Mouse (Mus musculus) kidney, adult 11 months (tissue): ENCODE measurements around the gene Ikzf4.

Source experiments
- DNase-seq: peaks from one replicate; pipeline ENCODE4 v3.0.0; 2022

Ikzf4 gene

DNA sequence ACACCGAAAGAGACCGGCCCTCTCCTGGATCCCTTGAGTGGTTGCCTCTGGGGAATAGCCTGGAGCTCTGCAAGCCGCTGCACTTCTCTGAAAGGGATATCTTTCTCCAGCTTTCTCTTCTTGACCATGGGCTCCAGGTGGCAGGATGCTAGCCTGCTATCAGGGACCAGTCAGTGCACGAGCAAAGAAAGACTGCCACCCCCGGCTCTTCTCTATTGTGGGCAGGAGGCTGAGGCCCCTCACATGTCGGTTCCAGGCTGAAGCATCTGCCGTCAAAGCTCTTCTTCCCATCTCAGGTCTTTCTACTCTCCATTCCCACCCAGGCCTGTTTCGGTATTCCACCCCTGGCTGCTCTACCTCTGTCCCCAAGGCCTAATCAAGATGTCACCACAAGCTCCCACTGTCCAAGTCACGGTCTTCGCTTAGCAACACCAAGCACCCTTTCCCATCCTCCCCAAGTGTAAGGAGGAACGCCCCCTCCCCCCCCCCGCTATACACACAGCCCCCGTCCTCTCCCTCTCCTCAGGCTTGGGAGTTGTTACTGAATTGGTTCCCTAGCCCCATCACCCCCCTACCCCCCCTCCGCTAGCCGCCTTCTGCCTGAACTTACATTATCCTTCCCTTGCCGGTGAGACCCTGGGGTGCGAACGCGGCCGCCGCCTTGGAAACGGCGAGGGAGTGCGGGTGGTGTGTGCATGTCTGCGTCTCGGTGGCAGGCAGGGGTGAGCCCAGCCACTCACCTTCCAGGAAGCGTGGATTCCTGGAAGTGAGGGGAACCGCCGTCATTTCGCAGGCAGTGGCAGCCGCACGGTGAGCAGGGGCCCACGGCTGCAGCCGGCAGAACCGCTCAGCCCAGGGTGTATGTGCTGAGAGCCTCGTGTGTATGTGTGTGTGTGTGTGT lies at the start of gene Ikzf4:
Ikzf4 (minus strand) TSS at position 881 of the 901 bp plus-strand sequence.
- no peak for DNase-seq

GRCm38 (mm10) chr10:128695411-128695991 lies 49.7 kb upstream of the Ikzf4 start:
- DNase-seq: no peak

GRCm38 (mm10) chr10:128674469-128675008 lies 28.7 kb upstream of the Ikzf4 start:
- no peak for DNase-seq

DNA sequence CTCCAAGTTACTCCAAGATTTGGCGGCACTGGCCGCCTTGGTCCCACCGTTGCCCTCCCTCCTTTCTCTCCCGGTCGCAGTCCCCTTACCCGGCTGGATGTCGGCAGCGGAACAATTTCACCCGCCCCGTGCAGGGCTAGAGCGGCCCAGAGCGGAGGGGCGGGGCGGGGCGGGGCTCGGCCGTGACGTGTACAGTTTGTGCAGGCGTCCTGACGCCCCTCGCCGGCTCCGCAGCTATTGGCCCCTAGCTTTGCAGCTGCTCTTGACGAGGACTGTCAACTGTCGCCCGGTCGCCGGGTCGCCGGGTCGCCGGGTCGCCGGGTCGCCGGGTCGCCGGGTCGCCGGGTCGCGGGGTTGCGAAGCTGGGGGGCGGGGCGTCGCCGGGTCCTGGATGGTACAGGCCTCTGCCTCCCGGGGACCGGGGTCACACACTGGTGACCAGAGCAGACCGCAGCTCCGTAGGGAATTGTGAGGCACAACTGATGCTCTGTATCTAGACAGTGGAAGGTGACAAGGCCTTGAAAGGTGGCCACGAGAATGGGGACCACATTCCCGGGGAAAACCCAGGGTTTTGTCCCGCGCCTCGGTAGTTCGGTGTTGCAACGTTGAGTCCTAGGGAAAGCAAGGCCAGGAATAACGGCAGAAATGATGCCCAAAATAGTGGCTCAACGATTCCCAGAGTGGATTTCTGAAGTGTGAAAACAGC lies 28.1 kb upstream of the Ikzf4 start, which contains the start of gene Suox:
Suox (minus strand) TSS at position 311 of the 706 bp plus-strand sequence.
- peak; percentile 83 for DNase-seq

GRCm38 (mm10) chr10:128671148-128671547 lies 25.4 kb upstream of the Ikzf4 start:
- DNase-seq: no peak

GRCm38 (mm10) chr10:128668790-128669672 lies 23.2 kb upstream of the Ikzf4 start:
- DNase-seq: peak; percentile 77

GRCm38 (mm10) chr10:128665806-128666205 lies 20.0 kb upstream of the Ikzf4 start:
- no peak for DNase-seq

- DNase-seq: no peak
Measured at GRCm38 (mm10) chr10:128665307-128665706, 19.5 kb upstream of the Ikzf4 start.

- DNase-seq: no peak
Measured at GRCm38 (mm10) chr10:128664808-128665207, 19.0 kb upstream of the Ikzf4 start.

- no peak for DNase-seq
Measured at GRCm38 (mm10) chr10:128663441-128664220, 17.8 kb upstream of the Ikzf4 start.

DNA sequence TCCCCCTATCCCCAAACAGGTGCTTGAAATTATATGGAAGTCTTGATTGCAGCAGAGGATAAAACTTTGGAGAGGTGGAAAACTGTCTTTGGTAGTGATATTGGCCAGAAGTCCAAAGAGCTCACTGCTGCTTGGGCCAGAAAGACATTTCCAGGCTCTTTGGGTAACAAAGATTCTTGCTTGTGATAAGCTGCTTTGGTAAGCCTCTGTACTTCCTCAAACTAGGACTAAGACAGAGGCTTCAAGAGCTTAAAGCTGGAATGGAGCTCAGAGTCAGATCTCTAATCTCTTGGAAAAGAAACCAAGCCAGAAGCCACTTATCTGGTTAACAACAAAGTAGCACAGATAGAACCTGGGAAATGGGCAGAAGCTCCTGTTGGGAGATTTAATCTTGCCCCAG lies 16.7 kb upstream of the Ikzf4 start:
- no peak for DNase-seq

DNA sequence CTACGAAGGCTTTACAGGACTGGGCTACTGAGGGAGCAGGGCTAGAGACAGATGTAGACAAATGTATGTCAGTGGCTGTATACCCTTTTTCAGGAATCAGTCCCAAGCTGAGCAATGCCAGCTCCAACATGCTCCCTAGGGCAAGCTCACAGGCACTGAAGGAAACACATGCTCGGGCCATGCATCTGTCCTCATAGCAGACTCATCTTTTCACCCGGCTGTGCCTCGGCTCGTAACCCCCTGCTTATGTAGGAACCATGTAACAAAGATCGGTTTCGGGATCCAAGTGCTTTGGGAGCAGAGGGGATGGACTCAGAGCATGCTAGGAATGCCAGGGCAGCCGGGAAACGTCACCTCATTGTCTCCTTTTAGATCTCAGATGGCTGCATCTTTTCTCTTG lies 13.7 kb upstream of the Ikzf4 start:
- DNase-seq: no peak

DNA sequence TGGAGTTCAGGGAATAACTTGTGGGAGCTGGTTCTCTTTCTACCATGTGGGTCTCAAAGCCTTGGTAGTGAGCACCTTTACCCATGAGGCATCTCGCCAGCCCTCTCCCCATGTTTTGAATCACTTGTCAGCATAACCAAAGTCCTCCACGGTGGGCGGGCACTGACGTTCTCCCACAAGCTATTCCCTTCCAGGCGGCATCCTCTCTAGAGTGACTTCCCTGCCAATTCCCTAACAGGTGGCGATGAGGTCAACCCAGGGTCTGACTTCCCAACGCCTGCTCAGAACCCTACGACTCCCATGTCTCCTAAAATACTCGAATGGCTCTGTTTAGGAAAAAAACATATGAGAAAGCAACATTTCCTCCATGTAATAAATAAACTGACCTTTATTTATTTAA lies 12.1 kb upstream of the Ikzf4 start:
- peak; percentile 46 for DNase-seq

DNA sequence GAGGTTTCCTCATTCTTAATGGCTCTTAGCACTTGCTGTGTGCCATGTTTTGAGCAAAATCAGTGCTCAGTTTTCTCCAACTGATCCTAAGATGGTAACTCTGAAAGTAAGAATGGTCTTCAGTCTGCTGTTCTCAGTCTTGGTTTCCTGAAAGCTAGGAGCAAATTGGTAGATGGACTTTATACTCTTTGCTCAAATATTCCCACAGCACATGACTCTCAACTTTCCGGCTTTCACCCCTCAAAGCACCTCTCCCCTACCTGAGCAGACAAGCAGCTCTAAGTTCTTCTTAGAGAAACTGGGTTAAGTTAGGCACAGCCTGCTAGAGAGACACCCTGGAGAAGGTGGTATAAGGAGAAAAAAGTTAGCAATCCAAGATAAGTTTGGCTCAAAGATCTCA lies 10.9 kb upstream of the Ikzf4 start:
- DNase-seq: peak; percentile 27

DNA sequence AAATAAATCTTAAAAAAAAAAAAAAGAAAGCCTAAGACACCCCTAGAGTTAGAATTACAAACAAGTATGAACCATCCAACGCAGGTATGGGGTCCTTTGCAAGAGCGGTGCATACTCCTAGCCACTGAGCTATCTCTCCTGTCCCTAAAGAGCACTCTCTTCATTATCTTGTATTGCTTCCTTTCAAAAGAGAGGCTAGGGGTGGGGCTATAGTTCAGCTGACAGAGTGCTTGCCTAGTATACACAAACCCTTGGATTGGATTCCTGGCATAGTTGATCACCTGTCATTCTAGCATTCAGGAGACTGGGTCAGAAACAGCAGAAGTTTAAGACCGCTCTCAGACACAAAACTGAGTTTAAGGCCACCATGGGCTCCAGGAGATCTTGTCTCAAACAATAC lies 9.5 kb upstream of the Ikzf4 start:
- no peak for DNase-seq

DNA sequence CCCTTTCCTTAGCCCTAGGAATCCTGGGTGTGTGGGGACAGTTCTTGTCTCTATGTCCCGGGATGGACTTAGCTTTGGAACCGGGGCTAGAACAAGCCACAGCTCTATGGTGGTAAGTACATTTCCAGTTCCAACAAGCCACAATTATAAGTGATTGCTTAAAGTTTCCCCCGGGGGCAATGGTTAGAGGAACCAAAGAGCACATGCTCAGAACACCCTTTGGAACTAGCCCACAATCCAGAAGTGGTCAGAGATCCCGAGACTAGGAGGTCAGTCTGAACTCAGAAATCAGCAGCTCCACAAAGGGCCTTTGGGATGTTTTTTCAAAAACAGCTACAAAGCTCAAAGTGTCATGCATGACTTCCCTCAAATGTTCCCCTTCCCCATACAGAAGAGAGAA lies 8.1 kb upstream of the Ikzf4 start:
- DNase-seq: peak; percentile 76

GRCm38 (mm10) chr10:128646139-128647089 lies 623 bp upstream of the Ikzf4 start:
- DNase-seq: peak; percentile 44

DNA sequence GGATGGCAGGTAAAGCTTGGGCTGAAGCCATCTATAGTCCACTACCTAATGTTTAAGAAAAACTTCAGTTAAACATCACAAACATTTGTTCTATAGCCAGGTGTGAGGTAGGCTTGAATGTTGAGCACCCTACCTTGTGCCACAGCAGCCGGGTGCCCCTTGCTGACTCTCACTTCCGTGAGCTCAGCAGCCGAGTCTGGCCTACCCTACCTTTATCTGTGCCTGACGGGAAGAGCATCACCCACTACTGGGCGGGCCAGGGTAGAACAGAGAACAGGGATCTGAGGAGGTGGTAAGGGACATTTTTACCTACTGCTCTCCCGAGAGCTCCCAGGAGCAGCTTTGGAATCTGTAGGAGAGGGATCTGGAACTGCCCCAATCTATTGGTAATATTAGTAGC lies 3.0 kb downstream of the Ikzf4 start:
- DNase-seq: no peak

DNA sequence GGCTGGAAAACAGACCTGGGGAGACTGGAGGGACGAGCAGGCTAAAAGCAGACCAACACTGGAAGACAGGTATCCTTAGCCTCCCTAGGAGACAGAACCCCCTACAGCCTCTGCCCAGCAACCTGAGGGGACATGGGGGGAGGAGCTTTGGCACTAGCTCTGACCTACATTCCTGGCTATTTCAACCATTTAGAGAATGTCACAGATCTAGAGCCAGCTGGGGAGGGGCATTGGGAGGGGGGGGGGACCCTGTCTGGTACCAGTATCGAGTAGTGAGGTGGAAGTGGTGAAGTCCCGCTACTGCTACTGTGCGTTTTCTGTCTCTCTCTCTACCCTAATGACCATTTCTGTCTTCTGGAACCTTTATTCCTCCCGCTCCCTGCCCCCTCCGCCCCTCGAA lies 3.9 kb downstream of the Ikzf4 start:
- DNase-seq: no peak

DNA sequence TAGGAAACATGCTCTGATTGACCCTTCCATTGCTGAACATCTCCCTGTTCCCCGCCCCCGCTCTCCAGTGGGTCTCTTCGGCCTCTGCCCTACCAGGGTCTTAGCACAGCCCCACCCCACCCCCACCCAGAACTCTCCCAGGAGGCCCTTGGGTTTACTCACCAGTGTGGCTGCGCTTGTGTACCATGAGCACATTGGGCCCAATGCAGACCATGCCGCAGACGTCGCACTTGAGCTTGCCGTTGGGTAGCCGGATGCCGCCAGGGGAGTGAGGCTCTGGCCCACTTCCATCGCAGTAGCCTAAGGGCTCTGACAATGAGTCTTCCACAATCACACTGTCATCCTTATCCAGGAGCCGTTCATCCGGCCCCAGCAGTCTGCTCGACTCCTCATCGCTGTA lies 4.9 kb downstream of the Ikzf4 start:
- DNase-seq: no peak
